Mouse (Mus musculus): ENCODE data around the gene Hspa1a.
"Not testable (repeated sequence)": the region's sequence is repeated elsewhere in the genome, so short reads cannot be mapped to it uniquely, and the experiment has no call there.

- not testable (repeated sequence) for TF ChIP-seq POLR2A (IDR thresholded peaks at IDR 0.05; ENCODE audit: borderline replicate concordance, extremely low read depth, low read depth, low read length); CTCF (IDR thresholded peaks at IDR 0.05; ENCODE audit: insufficient read depth, low read length)
Measured at GRCm38 (mm10) chr17:34958734-34959129, 13.2 kb downstream of the Hspa1a start.
